ENCODE assay signal across 23 mouse cellular contexts in genomic region chr5:33609226-33609625, GRCm38 (mm10).
"Had no signal": no experiment of that assay in that cellular context is flagged by ENCODE, and none has a peak within 500 bp of the region (broad histone marks: within the 10 kb centered on the region; RNA-seq: fewer than 3 reads in every experiment).

No protein-coding gene starts in this region.

- H3K4me2 ChIP-seq: heart, embryonic 12.5 days; hindbrain, embryonic 12.5 days; hindbrain, embryonic 14.5 days; intestine, embryonic 15.5 days; limb, embryonic 12.5 days; liver, embryonic 11.5 days; liver, embryonic 13.5 days; liver, embryonic 15.5 days had no signal

- ATAC-seq: forebrain, embryonic 16.5 days; hindbrain, embryonic 16.5 days; inflammation-experienced regulatory T-cells, adult 6 months; intestine, embryonic 15.5 days; intestine, postnatal 0 days; liver, postnatal 0 days had no signal

- H3K4me1 ChIP-seq: heart, embryonic 10.5 days; heart, embryonic 12.5 days; hindbrain, embryonic 12.5 days; intestine, embryonic 15.5 days; limb, embryonic 10.5 days; limb, embryonic 12.5 days; liver, embryonic 13.5 days; liver, embryonic 15.5 days had no signal

- H3K9me3 ChIP-seq: heart, embryonic 10.5 days; heart, embryonic 12.5 days; hindbrain, embryonic 10.5 days; hindbrain, embryonic 12.5 days; intestine, embryonic 15.5 days; limb, embryonic 10.5 days; limb, embryonic 12.5 days; liver, embryonic 13.5 days; liver, embryonic 15.5 days had no signal

- H3K27ac ChIP-seq: heart, embryonic 10.5 days; hindbrain, embryonic 10.5 days; hindbrain, embryonic 12.5 days; hindbrain, embryonic 14.5 days; intestine, embryonic 15.5 days; kidney, postnatal 0 days; layer of hippocampus, adult 2 months; left cerebral cortex, adult 2 months; limb, embryonic 10.5 days; limb, embryonic 12.5 days; liver, embryonic 13.5 days; liver, embryonic 15.5 days had no signal

- H3K27me3 ChIP-seq: heart, embryonic 12.5 days; hindbrain, embryonic 12.5 days; intestine, embryonic 15.5 days; limb, embryonic 12.5 days; liver, embryonic 13.5 days; liver, embryonic 15.5 days had no signal

- H3K4me3 ChIP-seq: heart, embryonic 10.5 days; heart, embryonic 12.5 days; hindbrain, embryonic 10.5 days; hindbrain, embryonic 12.5 days; intestine, embryonic 15.5 days; layer of hippocampus, adult 2 months; left cerebral cortex, adult 2 months; limb, embryonic 10.5 days; limb, embryonic 12.5 days; liver, embryonic 13.5 days; liver, embryonic 15.5 days had no signal

- DNase-seq: gastrocnemius, postnatal 25 days; heart, adult 18-20 months; heart, postnatal 10 days; heart, postnatal 4 days; liver, embryonic 13.5 days; liver, postnatal 0 days had no signal

- H3K9ac ChIP-seq: heart, embryonic 12.5 days; hindbrain, embryonic 12.5 days; hindbrain, embryonic 14.5 days; intestine, embryonic 15.5 days; limb, embryonic 12.5 days; liver, embryonic 13.5 days; liver, embryonic 15.5 days; liver, postnatal 0 days had no signal
